Mouse (Mus musculus) lung, adult 18-20 months (tissue): ENCODE measurements at regions not wholly inside any gene's neighbourhood (a gene's known extent, or its start where the extent isn't known, plus 50 kb on each side); places are given as distances from the start of the nearest gene placed in this dataset.

Experiments
- DNase-seq, 2 experiments: peaks; one replicate each; pipeline ENCODE4 v3.0.0; 2022; ENCODE audit warnings: mixed read lengths in 2 of 2

- peak in 1 of 2 experiments; percentile 5 for DNase-seq
Observed at GRCm38 (mm10) chr4:73111311-73111710, 258.9 kb upstream of the Aldoart1 start.
